Mouse (Mus musculus) kidney, postnatal 25 days (tissue): ENCODE data around the gene Gucy2g.
"Not testable (repeated sequence)": the region's sequence is repeated elsewhere in the genome, so short reads cannot be mapped to it uniquely, and the experiment has no call there.

Source experiments
- DNase-seq, 2 experiments: peaks; one replicate each; pipeline ENCODE4 v3.0.0; 2021; ENCODE audit warnings: mixed read lengths in 2 of 2

Gene Gucy2g

GRCm38 (mm10) chr19:55157029-55157428 is 84.0 kb downstream of the Gucy2g start:
- DNase-seq: no peak

DNA sequence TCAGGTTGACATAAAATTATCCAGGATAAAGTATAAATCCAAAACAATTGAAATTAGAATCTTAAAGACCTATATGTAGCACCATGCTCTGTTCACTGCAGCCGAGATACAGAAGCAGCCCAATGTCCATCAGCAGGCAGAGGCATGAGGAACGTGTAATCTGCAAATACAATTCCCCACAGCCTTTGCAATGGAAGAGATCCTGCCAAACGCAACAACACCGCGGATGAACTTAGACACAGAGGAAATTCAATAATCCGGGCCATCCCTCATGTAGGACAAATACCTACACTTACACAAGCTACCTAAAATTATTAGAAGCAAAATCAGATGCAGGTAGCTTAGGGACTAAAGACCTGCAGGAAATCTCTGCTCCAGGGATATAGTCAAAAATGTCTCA is 88.1 kb downstream of the Gucy2g start:
- DNase-seq: no peak

GRCm38 (mm10) chr19:55152274-55152673 is 88.8 kb downstream of the Gucy2g start:
- DNase-seq: not testable (repeated sequence)

GRCm38 (mm10) chr19:55149646-55150045 is 91.4 kb downstream of the Gucy2g start:
- DNase-seq: no peak

GRCm38 (mm10) chr19:55148109-55148508 is 92.9 kb downstream of the Gucy2g start:
- no peak for DNase-seq
